Mouse (Mus musculus): ENCODE measurements around the gene Trio. TPM values are rescaled to one million over a fixed set of nuclear protein-coding genes. Genes with fewer than 3 reads are reported as not detected.

Trio gene
- total RNA-seq (2021) = 100 to 1,000 TPM; 187 to 198 TPM

DNA sequence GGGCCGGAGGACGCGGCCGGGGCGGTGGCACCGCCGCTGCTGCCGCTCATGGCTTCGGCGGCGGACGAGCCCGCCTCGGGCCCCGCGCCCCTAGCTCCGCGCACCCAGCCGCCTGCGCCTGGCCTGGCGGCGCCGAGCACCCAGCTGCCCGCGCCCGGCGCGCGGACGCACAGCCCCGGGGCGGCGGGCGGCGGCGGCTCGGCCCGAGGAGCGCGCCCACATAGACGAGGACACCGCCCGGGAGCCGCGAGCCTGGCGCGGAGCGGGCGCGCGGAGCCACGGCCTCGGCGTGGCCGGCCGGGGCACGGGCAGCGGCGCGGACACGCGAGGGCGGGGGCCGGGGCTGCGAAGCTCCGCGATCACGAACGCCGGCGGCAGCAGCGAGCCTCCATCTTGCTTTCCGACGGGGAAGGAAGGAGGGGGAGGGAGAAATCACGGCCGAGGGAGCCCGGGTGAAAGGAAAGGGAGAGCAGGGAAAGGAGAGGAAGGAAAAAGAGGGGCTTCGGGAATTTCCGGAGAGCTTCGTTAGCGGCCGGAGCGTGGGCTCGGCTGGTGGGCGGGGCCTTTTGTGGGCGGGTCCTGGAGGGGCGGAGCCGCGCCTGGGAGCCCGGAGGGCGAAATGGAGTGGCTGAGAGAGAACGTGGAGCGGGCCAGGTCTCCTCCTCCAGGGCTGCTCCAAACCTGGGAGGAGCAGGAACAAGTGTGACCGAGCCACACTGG lies at the start of gene Trio:
TSS of gene Trio (minus strand) at position 402 of the 720 bp plus-strand sequence.
- DNase-seq (ENCODE audit: extremely low spot score in 1 of 2, low spot score in 2 of 2) = peak; percentile 96
- intact Hi-C loops (cut with DNase I) = loop anchor here (5.0 kb wide), 3 partner anchors 88 to 132 kb away; no protein-coding TSS in a partner anchor

DNA sequence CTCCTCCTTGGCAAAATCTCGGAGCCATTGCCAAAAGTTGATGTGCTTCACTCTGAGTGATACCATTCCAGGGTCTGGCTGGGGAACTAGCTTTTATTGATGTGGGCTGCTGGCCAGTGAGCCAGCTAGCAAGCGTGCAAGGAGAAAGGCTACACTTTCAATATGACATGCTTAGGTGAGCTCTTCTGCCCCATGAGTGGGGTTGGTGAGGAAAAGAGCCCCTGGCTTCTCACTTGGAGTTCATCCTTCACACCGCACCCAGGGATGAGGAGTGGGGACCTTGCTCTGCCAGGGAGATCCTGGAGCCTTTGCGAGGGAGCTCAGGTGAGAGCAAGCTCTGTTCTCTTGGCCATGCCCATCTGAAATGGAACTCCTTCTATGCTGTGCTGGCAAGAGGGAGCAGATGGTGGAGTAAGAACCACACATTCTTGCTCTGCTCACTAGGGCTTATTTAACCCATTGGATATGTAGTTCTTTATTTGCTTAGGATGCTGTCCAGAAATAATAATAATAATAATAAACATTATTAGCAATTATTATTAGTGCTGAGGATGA lies 48.8 kb upstream of the Trio start:
- DNase-seq (ENCODE audit: extremely low spot score in 1 of 2, low spot score in 2 of 2) = no peak
- intact Hi-C loops (cut with DNase I) = no loop called here

DNA sequence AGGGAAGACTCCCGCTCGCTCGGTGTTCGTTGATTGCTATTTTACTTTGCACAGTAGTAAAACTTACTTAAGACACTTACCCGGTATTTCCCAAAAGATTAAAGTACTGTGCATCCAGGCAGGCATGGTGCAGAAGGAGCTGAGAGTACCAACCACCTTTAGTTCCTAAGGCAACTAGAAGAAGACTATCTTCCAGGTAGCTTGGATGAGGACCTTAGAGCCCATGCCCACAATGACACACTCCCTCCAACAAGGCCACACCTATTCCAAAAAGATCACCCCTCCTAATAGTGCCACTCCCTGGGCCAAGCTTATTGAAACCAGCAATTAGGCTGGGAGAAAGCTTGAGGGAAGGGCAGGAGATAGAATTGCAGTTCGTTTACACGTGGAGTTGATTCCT lies 46.0 kb upstream of the Trio start:
- DNase-seq (ENCODE audit: extremely low spot score in 1 of 2, low spot score in 2 of 2) = no peak
- intact Hi-C loops (cut with DNase I) = no loop called here

DNA sequence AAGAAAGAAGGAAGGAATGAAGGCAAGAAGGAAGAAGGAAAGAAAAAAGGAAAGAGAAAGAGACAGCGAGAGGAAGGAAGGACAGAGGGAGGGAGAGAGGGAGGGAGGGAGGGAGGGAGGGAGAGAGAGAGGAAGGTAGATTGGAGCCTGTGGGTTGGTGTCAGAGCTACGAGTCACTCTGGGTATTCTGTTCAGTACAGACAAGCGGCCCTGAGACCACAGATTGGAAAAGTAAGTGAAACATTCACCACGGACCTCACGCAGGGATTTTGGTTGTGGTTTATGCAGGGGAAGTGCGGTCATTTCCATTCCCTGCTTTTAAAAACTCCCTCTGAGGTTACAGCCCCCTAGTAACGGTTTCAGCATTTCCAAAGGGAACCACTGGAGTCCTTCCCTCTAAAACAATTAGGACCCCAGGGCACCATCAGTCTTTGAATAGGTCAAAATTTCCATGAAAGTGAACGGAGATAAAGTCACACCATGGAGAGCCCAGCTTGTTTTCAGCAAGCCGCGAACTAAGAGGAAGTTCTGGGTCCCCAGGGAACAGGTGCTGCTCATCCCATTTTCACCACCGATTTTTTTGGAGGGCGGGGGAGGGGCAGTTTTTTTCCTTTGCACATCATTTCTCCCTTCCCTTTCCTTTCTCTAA lies 45.2 kb upstream of the Trio start:
- intact Hi-C loops (cut with DNase I) = no loop called here
- no peak for DNase-seq (ENCODE audit: extremely low spot score in 1 of 2, low spot score in 2 of 2)

DNA sequence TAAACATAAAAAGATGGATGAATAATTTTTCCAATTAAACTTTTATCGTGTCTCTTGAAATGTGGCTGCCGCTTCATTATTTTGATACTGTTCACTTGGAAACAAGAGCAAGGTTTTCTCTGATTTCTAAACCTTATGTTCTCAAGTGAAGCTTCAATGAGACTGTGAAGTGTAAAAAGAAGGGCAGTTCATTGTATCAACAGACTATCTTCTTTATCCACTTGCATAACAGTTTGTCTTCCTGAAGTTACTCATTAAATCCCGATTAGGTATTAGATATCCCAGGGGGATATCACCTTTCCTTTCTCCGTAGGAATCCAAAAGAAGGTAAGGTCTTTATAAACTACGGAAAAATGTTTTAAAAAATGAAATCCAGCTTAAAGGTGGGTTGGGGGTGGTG lies 44.6 kb upstream of the Trio start:
- intact Hi-C loops (cut with DNase I) = no loop called here
- no peak for DNase-seq (ENCODE audit: extremely low spot score in 1 of 2, low spot score in 2 of 2)

DNA sequence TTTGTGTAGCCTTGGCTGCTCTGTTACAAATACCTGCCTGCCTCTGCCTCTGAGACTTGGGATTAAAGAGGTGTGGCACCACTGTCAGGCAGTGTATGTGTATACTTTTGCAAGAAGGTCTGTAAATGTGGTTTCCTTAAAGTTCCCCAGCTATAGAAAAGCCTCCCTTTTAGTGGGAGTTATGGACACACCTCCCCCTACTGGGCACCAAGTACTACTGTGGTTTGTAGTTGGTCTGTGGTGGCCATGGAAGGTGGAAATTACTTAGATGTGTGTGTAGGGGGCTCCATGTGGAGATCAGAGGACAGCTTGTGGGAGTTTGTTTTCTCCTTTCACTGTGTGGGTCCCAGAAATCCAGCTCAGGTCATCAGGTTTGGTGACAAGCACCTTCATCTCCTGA lies 41.7 kb upstream of the Trio start:
- no peak for DNase-seq (ENCODE audit: extremely low spot score in 1 of 2, low spot score in 2 of 2)
- intact Hi-C loops (cut with DNase I) = no loop called here

DNA sequence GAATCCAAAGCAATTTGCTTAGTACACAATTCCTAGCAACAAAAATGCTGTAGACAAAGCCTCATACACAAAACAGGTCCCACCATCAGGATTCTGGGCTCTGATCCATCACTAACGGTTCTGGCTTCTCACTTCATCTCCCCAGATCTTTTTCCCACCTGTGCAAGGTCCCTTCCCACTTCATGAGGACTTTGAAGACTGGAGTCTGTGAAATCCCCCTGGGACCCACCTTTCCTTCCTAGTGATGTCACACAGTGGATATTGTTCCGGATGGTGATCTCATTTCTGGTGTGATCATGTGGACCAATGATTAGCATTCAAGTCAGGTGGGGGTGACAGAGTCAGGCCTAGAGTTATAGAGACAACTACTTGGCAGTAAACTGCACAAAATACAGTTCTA lies 40.8 kb upstream of the Trio start:
- DNase-seq (ENCODE audit: extremely low spot score in 1 of 2, low spot score in 2 of 2) = no peak
- intact Hi-C loops (cut with DNase I) = no loop called here

DNA sequence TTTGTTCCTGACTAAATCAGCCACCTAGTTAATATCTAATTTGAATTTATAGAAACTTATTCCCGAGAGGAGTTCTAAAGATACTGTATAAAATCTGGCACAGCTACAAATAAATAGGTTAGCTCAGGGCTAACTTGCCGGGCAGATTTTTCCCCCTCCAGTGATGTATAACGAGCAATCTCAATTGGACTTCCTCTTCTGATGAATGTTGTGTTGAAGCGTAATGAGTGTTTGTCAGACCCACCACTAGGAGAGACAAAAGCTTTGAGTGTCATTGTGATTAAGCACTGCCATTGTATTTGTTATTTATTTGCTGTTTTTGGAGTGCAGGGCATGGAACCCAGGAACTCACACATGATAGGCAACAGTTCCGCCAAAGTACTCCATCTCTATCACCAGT lies 39.9 kb upstream of the Trio start:
- DNase-seq (ENCODE audit: extremely low spot score in 1 of 2, low spot score in 2 of 2) = no peak
- intact Hi-C loops (cut with DNase I) = no loop called here

DNA sequence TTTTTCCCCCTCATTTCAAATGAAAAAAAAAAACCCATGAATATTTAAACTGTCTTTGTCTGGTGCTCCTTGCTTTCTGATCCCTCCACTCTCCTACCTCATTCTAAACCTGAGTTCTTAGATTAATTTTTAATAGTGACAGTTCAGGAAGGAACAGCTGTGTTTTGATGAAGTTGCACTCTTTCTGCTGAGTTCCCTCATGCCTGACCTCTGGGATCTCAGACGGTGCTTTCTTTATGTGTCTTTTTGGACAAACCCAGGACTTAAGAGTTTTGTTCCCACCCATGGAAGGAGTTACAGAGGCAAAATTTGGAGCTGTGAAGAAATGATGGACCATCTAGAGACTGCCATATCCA lies 39.1 kb upstream of the Trio start:
- intact Hi-C loops (cut with DNase I) = no loop called here
- no peak for DNase-seq (ENCODE audit: extremely low spot score in 1 of 2, low spot score in 2 of 2)

DNA sequence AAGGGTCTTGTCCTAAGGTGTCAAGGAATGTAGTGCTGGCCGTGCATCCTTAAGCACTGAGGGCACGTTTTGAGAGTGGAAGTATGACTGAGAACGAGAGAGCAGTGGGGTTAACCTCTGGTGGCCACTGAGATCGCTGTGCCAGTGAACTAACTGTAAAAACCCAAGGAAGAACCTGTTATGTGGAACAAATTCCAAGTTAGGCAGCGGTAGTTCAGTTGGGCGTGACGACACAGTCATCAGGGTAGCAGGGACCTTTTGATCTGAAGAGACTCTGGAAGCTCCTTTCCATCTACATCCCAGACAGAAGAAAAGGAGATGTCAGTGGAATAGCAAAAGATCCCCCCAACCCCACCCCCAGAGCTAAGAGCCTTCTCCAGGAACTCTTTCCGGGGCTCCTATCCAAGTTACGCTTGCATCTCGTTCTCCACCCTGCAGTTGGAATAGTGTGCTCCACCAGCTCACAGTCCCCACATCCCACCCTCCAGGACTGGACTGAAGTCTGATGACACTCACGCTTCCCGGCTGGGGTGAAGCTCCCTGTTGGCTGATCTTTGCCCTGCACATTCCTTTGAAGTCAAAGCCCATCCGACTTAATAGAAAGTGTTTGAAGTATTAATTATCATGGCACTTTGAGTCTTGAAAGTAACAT lies 38.6 kb upstream of the Trio start:
- intact Hi-C loops (cut with DNase I) = no loop called here
- no peak for DNase-seq (ENCODE audit: extremely low spot score in 1 of 2, low spot score in 2 of 2)

DNA sequence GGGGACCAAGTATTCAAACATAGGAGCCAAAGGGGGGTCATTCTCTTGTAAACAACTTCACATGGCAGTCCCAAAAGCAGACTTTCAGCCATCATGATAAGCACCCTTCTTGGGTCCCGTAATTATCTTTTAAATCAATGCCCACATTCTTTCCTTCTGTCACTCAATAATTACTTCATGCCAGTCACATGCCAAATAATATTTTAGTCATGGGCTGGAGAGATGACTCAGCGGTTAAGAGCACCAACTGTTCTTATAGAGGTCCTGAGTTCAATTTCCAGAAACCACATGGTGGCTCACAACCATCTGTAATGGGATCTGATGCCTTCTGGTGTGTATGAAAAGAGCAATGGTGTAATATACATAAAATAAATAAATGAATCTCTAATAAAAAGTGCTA lies 37.8 kb upstream of the Trio start:
- DNase-seq (ENCODE audit: extremely low spot score in 1 of 2, low spot score in 2 of 2) = no peak

DNA sequence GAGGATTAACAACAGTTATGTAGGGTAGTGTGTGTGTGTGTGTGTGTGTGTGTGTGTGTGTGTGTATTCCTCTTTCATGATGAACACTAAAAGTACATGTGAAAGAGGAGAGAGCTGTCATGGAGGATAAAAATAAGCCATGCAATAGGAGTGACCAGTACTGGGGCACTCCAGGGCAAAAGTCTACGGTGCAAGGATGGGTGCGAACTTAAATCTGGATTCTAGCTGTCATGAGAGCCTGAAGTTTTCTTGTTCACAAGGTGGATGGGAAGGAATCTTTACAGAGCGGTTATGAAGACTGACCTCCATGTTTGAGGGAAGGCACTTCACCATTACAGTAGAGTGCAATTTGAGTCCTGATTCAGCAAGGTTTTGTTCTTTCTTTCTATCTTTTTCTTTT lies 36.4 kb upstream of the Trio start:
- intact Hi-C loops (cut with DNase I) = no loop called here

More for the DNA sequence above, 37.8 kb upstream of the Trio start:
- intact Hi-C loops (cut with DNase I) = no loop called here

DNA sequence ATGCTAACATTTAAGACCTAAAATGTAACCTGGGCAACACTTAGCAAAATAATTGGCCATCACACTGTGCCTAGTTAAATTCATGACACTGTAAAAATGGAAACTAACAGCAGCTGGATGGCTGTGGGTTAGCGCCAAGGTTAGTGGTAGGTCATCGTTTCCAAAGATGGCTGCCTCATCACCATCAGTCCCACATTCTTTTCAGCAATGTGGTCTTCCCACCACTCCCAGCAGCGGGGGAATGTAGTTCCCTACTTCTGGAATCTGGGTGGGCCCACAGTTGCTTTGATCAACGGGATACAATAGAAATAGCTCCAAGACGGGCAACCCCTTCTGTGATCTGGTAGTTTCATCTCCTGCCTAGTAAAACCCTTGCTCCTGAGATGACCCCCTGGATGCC lies 35.3 kb upstream of the Trio start:
- no peak for DNase-seq (ENCODE audit: extremely low spot score in 1 of 2, low spot score in 2 of 2)
- intact Hi-C loops (cut with DNase I) = no loop called here

More for the DNA sequence above, 36.4 kb upstream of the Trio start:
- DNase-seq (ENCODE audit: extremely low spot score in 1 of 2, low spot score in 2 of 2) = no peak

DNA sequence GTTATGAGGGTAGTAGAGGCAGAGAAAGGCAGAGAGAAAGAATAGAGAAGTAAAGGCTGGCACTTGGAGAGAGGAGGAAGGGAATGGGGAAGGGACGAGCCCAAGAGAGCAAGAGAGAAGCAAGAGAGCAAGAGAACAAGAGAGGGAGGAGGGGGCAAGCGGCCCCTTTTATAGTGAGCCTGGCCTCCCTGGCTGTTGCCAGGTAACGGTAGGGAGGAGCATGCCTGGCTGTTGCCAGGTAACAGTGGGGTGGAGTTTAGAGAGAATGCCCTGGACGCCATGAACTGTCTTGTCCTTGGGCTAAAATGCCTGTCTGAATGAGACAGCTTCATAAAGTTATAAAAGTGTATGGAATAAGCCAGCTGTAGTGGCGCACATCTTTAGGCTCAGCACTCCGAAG lies 34.8 kb upstream of the Trio start:
- no peak for DNase-seq (ENCODE audit: extremely low spot score in 1 of 2, low spot score in 2 of 2)
- intact Hi-C loops (cut with DNase I) = no loop called here

DNA sequence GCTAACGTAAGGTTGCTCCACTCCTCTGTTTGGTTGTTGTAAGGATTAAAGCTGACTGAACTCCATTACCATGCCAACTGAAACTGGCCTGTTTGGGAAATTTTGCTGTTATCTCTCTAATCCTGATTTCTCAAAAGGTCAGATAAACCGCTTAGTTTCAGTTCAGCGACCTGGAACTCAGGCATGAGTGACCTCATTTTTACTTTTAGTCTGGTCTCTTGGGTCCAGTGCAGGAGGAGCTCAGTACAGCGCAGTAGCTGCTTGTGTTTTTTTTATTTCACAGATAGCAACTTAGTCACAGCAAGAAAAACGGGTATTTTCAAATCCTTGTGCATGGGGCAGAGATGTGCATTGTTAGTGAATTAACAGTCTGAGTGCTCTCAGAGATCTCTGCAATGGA lies 31.9 kb upstream of the Trio start:
- intact Hi-C loops (cut with DNase I) = no loop called here

DNA sequence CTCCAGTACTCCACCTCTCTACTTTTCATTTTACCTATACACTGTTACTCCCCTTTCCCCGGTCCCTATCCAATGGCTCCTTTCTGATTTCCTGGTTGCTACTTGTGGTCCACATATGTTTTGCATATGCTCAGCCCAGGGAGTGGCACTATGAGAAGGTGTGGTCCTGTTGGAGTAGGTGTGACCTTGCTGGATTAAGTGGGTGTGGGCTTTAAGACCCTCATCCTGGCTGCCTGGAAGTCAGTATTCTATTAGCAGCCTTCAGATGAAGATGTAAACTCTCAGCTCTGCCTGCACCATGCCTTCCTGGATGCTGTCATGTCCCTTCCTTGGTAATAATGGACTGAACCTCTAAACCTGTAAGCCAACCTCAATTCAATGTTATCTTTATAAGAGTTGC lies 29.1 kb upstream of the Trio start:
- intact Hi-C loops (cut with DNase I) = no loop called here
- DNase-seq (ENCODE audit: extremely low spot score in 1 of 2, low spot score in 2 of 2) = no peak

More for the DNA sequence above, 31.9 kb upstream of the Trio start:
- no peak for DNase-seq (ENCODE audit: extremely low spot score in 1 of 2, low spot score in 2 of 2)

DNA sequence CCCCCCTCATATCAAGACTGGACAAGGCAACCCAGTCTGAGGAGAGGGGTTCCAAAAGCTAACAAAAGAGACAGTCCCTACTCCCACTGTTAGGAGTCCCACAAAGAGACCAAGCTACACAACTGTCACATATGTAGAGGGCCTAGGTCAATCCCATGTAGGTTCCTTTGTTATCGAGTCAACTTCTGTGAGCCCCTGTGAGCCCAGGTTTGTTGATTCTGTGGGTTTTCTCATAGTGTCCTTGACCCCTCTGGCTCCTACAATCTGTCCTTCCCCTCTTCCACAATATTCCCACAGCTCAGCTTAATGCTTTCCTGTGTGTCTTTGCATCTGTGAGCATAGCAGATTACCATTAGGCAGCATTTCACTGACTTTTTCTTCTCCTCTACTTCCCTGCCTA lies 28.5 kb upstream of the Trio start:
- intact Hi-C loops (cut with DNase I) = no loop called here
- DNase-seq (ENCODE audit: extremely low spot score in 1 of 2, low spot score in 2 of 2) = no peak

DNA sequence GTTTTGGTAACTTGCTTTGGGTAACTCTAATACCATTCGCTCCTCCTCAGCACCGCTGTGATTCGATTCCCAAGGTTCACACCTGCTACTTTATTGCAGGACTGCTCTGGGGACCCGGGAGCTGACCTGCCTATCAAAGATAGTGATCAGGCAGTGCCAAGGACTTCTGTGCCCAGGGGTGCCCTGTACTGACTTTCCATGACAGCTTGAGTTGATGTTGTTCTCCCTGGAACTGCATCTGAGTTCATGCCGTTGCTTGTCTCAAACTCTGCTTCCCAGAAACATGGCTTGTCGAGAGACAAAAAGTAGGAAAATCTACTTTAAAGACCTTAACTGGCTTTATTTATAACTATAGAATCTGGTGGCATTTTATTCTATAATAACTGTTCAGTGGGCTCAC lies 27.6 kb upstream of the Trio start:
- no peak for DNase-seq (ENCODE audit: extremely low spot score in 1 of 2, low spot score in 2 of 2)
- intact Hi-C loops (cut with DNase I) = no loop called here

DNA sequence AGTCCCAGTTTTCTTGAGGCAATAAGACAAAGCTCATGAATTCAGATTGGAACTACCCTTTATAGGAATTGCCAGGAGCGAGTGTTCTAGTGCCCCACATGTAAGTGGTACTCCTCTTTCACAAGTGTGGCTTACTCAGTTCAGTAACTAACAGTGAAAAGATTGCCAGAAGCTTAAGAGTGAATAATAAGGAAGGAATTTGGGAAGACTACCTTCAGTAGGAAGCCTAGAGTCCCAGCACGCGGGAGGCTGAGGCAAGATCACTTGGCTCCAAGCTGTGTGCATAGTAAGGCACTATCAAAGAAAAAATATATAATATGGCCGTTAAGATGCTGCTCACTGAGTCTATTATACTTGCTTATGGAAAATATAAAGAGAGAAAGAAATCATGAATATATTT lies 26.2 kb upstream of the Trio start:
- intact Hi-C loops (cut with DNase I) = no loop called here
- no peak for DNase-seq (ENCODE audit: extremely low spot score in 1 of 2, low spot score in 2 of 2)

DNA sequence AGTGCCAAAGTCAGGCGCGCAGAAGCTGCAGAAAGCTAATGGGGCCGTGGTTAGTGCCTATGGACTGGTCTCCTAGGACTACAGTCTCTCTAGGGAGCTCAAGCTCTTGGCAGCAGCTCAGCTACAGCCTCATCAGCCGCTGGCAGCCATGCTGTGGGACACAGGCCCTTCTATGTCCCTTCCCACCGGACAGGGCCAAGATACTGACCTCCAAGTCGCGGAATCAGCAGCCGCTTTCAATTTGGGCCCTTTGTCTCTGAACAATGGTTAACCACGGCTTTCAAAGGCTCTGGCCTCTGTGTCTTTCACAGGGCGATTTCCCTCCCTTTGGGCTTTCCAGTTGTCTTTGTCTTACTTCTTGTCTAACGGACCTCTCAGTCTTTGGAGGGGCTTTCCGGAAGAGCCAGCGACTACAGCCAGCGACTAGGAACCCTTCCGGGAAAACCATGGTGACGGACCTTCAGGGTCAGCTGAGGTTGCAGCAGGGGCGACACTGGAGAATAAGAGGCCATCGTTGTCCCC lies 25.5 kb upstream of the Trio start:
- DNase-seq (ENCODE audit: extremely low spot score in 1 of 2, low spot score in 2 of 2) = peak; percentile 57 to 60
- intact Hi-C loops (cut with DNase I) = no loop called here

Data from left cerebral cortex, postnatal 10 days (tissue).